Mouse (Mus musculus) ZHBTc4 (cell line): ENCODE data around the gene Axin2.

Experiments used
- DNase-seq: peaks from one replicate; pipeline ENCODE4 v3.0.0-alpha.2; 2011; ENCODE audit warnings: low read depth, low spot score

The Axin2 gene

GRCm38 (mm10) chr11:108929176-108929575 lies 9.0 kb downstream of the Axin2 start:
- no peak for DNase-seq

GRCm38 (mm10) chr11:108929700-108930099 lies 9.6 kb downstream of the Axin2 start:
- DNase-seq = no peak

- DNase-seq = no peak
Observed at GRCm38 (mm10) chr11:108930612-108931011, 10.5 kb downstream of the Axin2 start.

GRCm38 (mm10) chr11:108933835-108934234 lies 13.7 kb downstream of the Axin2 start:
- no peak for DNase-seq

- DNase-seq = peak; percentile 48
Observed at GRCm38 (mm10) chr11:108935128-108935868, 15.1 kb downstream of the Axin2 start.

GRCm38 (mm10) chr11:108936016-108936792 lies 16.1 kb downstream of the Axin2 start:
- DNase-seq = no peak

GRCm38 (mm10) chr11:108940655-108941412 lies 20.7 kb downstream of the Axin2 start:
- no peak for DNase-seq

- peak; percentile 65 for DNase-seq
Observed at GRCm38 (mm10) chr11:108941836-108942235, 21.7 kb downstream of the Axin2 start.

GRCm38 (mm10) chr11:108943741-108944140 lies 23.6 kb downstream of the Axin2 start:
- peak; percentile 76 for DNase-seq

GRCm38 (mm10) chr11:108945666-108946065 lies 25.5 kb downstream of the Axin2 start:
- DNase-seq = no peak

GRCm38 (mm10) chr11:108947425-108948184 lies 27.5 kb downstream of the Axin2 start:
- no peak for DNase-seq

GRCm38 (mm10) chr11:108948501-108948900 lies 28.4 kb downstream of the Axin2 start:
- DNase-seq = no peak

- DNase-seq = no peak
Observed at GRCm38 (mm10) chr11:108948931-108949330, 28.8 kb downstream of the Axin2 start.

- no peak for DNase-seq
Observed at GRCm38 (mm10) chr11:108952343-108952742, 32.2 kb downstream of the Axin2 start.

GRCm38 (mm10) chr11:108955943-108956342 lies 35.8 kb downstream of the Axin2 start:
- DNase-seq = no peak

- DNase-seq = no peak
Observed at GRCm38 (mm10) chr11:108958349-108958748, 38.2 kb downstream of the Axin2 start.

GRCm38 (mm10) chr11:108959196-108959595 lies 39.0 kb downstream of the Axin2 start:
- no peak for DNase-seq

- peak; percentile 61 for DNase-seq
Observed at GRCm38 (mm10) chr11:108961651-108962065, 41.5 kb downstream of the Axin2 start.

- no peak for DNase-seq
Observed at GRCm38 (mm10) chr11:108963476-108964232, 43.5 kb downstream of the Axin2 start.

- no peak for DNase-seq
Observed at GRCm38 (mm10) chr11:108965740-108966139, 45.6 kb downstream of the Axin2 start.

- no peak for DNase-seq
Observed at GRCm38 (mm10) chr11:108973459-108973858, 53.3 kb downstream of the Axin2 start.
